Mouse (Mus musculus) myocyte (in vitro differentiated cells): ENCODE measurements at regions not wholly inside any gene's neighbourhood (a gene's known extent, or its start where the extent isn't known, plus 50 kb on each side); places are given as distances from the start of the nearest gene placed in this dataset.

Source experiments
- H3K27me3 ChIP-seq: one replicate; pipeline ENCODE4 v1.6.1; 2011; ENCODE audit not compliant: control insufficient read depth, insufficient read depth, insufficient read length
- H3K36me3 ChIP-seq: one replicate; pipeline ENCODE4 v1.6.1; 2011; ENCODE audit not compliant: control insufficient read depth, insufficient read depth
- H3K4me2 ChIP-seq: one replicate; pipeline ENCODE4 v1.6.1; 2011; ENCODE audit warnings: low read depth, control low read depth
- H3K4me3 ChIP-seq: one replicate; pipeline ENCODE4 v1.5.1; 2011; ENCODE audit warnings: mild to moderate bottlenecking, control low read depth, moderate library complexity
- H3K79me2 ChIP-seq: one replicate; pipeline ENCODE4 v1.6.1; 2011; ENCODE audit not compliant: control insufficient read depth, insufficient read depth
- H3ac ChIP-seq: one replicate; pipeline ENCODE4 v1.6.1; 2011; ENCODE audit not compliant: control insufficient read depth, insufficient read length
- CEBPB ChIP-seq: IDR thresholded peaks from 2 replicates; pipeline ENCODE4 v1.6.1; 2011; ENCODE audit warnings: mild to moderate bottlenecking, moderate library complexity; ENCODE audit not compliant: poor library complexity, insufficient read depth, severe bottlenecking
- E2F4 ChIP-seq: IDR thresholded peaks from one replicate; pipeline ENCODE4 v1.6.1; 2011; ENCODE audit warnings: mild to moderate bottlenecking, control low read depth, moderate library complexity; ENCODE audit not compliant: insufficient read depth
- MAX ChIP-seq: IDR thresholded peaks from one replicate; pipeline ENCODE4 v1.6.1; 2011; ENCODE audit warnings: low read depth, mild to moderate bottlenecking, control low read depth
- MYOD1 ChIP-seq, 3 experiments: IDR thresholded peaks; one replicate each; pipeline ENCODE4 v1.6.1; 2011; ENCODE audit warnings: control low read depth in 2 of 3, low read depth in 2 of 3, mild to moderate bottlenecking in 2 of 3, moderate library complexity in 1 of 3; ENCODE audit not compliant: insufficient read length in 2 of 3, control insufficient read depth in 1 of 3
- MYOG ChIP-seq, 3 experiments: IDR thresholded peaks; one replicate each; pipeline ENCODE4 v1.6.1; 2011; ENCODE audit warnings: control low read depth in 2 of 3, low read depth in 2 of 3, mild to moderate bottlenecking in 2 of 3; ENCODE audit not compliant: insufficient read length in 2 of 3, control insufficient read depth in 1 of 3, insufficient read depth in 1 of 3
- POLR2A ChIP-seq: IDR thresholded peaks from one replicate; pipeline ENCODE4 v1.6.1; 2011; ENCODE audit warnings: low read depth, mild to moderate bottlenecking, control low read depth, moderate library complexity; ENCODE audit not compliant: insufficient read length
- POLR2AphosphoS2 ChIP-seq: IDR thresholded peaks from one replicate; pipeline ENCODE4 v1.6.1; 2011; ENCODE audit warnings: low read depth, control low read depth; ENCODE audit not compliant: insufficient read length
- REST ChIP-seq: IDR thresholded peaks from one replicate; pipeline ENCODE4 v1.6.1; 2011; ENCODE audit warnings: mild to moderate bottlenecking, control low read depth, moderate library complexity; ENCODE audit not compliant: insufficient read depth, insufficient read length
- SRF ChIP-seq: IDR thresholded peaks from one replicate; pipeline ENCODE4 v1.6.1; 2011; ENCODE audit warnings: low read depth; ENCODE audit not compliant: control insufficient read depth, insufficient read length
- TCF12 ChIP-seq: IDR thresholded peaks from one replicate; pipeline ENCODE4 v1.6.1; 2011; ENCODE audit warnings: mild to moderate bottlenecking, control low read depth; ENCODE audit not compliant: poor library complexity, insufficient read depth, severe bottlenecking
- TCF3 ChIP-seq: IDR thresholded peaks from one replicate; pipeline ENCODE4 v1.6.1; 2011; ENCODE audit warnings: low read depth, control low read depth; ENCODE audit not compliant: insufficient read length
- USF1 ChIP-seq: IDR thresholded peaks from one replicate; pipeline ENCODE4 v1.6.1; 2011; ENCODE audit warnings: low read depth, mild to moderate bottlenecking, control low read depth, moderate library complexity

DNA sequence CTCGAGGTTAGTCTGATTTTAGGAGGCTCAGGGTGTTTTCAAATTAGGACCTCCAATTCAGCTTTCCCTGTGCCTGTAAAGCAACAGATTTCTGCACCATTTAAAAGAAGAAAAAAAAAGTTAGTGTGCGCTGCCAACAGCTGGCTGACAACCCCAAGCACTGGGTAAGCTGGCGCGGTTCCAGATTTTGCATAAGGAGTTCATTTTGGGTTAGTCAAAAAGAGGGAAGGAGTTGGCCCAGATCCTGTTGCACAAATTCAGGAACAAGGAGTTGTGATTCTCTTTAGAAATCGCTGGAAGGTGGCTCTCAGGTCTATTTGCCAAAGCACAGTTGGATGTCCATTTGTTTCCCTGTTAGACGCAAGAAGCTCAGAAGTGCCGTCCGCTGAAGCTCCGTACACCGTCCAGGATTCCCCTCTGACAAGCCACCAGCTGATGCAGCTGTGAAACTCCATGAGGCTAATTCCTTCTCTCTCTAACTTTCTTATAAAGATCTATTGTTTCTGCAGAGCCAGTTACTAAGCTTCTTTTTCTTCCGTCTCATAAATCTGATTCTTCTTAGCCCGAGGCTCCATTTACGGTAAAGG, 184.6 kb downstream of the Cand1 start:
- H3K4me2 ChIP-seq, result no peak overlapping the region
- no peak for TF ChIP-seq USF1
- TF ChIP-seq MYOD1 (IDR thresholded peaks at IDR 0.05; ENCODE audit: control insufficient read depth in 1 of 3, insufficient read length in 2 of 3, low read depth in 2 of 3), result no peak
- TF ChIP-seq MAX, result no peak
- TF ChIP-seq MYOG (IDR thresholded peaks at IDR 0.05; ENCODE audit: control insufficient read depth in 1 of 3, insufficient read depth in 1 of 3, insufficient read length in 2 of 3, low read depth in 2 of 3), result no peak
- TF ChIP-seq CEBPB, result no peak
- no peak for TF ChIP-seq POLR2AphosphoS2
- no peak for TF ChIP-seq SRF
- no peak for TF ChIP-seq REST
- TF ChIP-seq E2F4, result no peak
- TF ChIP-seq POLR2A, result no peak
- no peak for TF ChIP-seq TCF3
- TF ChIP-seq TCF12, result no peak

DNA sequence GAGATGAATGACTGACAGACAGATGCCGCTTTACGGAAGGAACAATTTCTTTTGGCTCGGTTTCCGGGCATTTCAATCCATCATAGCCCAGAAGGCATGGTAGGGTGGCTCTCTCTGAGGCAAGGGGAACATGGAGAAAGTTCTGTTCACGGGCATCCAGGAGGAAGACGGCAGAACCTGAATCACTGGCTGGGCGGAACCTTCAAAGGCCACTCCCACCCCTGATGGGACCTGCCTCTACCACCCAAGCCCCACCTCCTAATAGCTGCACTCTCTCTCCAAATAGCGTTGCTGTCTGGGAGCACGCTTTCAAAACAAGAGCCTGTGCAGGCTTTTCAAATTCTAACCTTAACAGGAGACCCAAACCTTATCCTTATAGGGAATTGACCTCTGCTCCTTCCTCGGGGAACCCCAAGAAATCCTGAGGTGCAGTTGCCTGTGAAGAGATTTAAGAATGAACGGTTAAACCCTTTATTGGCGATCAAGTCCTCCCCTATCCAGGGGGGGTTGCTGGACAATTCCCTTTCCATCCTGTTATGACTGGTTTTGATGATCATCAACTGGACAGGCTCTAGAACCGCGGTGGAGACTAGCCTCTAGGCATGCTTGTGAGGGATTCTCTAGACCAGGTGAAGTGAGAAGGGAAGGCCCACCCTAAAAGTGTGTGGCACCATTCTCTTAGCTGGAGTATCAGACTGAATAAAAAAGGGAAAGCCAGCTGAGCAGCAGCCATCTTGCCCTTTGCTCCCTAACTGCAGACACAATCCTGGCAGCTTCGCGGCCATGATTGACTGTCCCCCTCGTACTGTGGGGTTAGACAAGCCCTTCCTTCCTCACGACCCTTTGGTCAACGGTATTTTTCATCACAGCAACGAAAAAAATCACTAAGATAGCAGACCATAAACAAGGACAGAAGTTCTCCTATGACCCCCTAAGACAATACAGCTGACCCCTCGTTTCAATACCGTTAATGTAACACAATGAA, 184.5 kb upstream of the Dyrk2 start:
- no peaks in the 10 kb centered on the region for H3K79me2 ChIP-seq
- H3ac ChIP-seq, result no peak overlapping the region
- H3K36me3 ChIP-seq, result no peaks in the 10 kb centered on the region
- no peaks in the 10 kb centered on the region for H3K27me3 ChIP-seq
- TF ChIP-seq MAX (no peak), TCF12 (no peak), REST (no peak), USF1 (no peak), POLR2A (no peak), E2F4 (no peak), CEBPB (no peak), POLR2AphosphoS2 (no peak), SRF (no peak), TCF3 (no peak), MYOD1 (IDR thresholded peaks at IDR 0.05; ENCODE audit: control insufficient read depth in 1 of 3, insufficient read length in 2 of 3, low read depth in 2 of 3) (no peak), MYOG (IDR thresholded peaks at IDR 0.05; ENCODE audit: control insufficient read depth in 1 of 3, insufficient read depth in 1 of 3, insufficient read length in 2 of 3, low read depth in 2 of 3) (no peak)
- no peak overlapping the region for H3K4me2 ChIP-seq
- H3K4me3 ChIP-seq, result no peak overlapping the region

More for the DNA sequence above, 184.6 kb downstream of the Cand1 start:
- no peak overlapping the region for H3K4me3 ChIP-seq
- H3K27me3 ChIP-seq, result no peaks in the 10 kb centered on the region
- H3K79me2 ChIP-seq, result no peaks in the 10 kb centered on the region
- H3ac ChIP-seq, result no peak overlapping the region
- H3K36me3 ChIP-seq, result no peaks in the 10 kb centered on the region

DNA sequence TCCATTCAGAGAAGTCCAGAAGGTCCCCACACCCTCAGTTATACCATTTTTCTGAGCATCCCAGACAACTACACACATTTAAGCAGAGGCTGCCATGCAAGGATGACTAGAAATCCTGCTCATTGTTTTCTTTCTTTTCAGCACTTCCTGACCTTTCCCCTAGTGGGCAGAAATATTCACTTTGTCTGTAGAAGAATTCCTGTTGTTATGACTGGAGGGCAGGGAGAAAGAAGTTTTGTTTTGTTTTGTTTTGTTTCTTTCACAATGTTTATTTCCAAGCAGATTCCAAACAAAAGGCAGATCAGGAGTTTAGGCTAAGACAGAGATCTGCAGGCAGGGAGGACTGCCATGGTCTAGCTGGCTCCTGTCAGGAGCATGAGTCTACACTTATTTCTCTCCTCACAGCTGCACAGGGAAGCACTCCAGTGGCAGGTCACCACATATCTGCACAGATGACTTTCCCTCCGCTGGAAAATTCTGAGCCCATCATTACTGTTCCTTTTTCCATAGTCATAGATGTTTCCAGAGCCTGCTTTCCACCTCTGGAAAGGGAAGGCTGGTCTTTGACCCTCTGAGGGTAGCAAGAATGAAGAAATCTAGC, 182.5 kb upstream of the Dyrk2 start:
- H3K4me3 ChIP-seq, result no peak overlapping the region
- TF ChIP-seq USF1 (no peak), REST (no peak), CEBPB (no peak), MYOG (IDR thresholded peaks at IDR 0.05; ENCODE audit: control insufficient read depth in 1 of 3, insufficient read depth in 1 of 3, insufficient read length in 2 of 3, low read depth in 2 of 3) (no peak), POLR2AphosphoS2 (no peak)
- H3K27me3 ChIP-seq, result no peaks in the 10 kb centered on the region
- H3K79me2 ChIP-seq, result no peaks in the 10 kb centered on the region
- no peak overlapping the region for H3ac ChIP-seq
- H3K4me2 ChIP-seq, result no peak overlapping the region
- H3K36me3 ChIP-seq, result no peaks in the 10 kb centered on the region

GRCm38 (mm10) chr10:119051598-119051997, 181.6 kb upstream of the Dyrk2 start:
- Histone ChIP-seq H3K27me3 (no peaks in the 10 kb centered on the region), H3K36me3 (no peaks in the 10 kb centered on the region), H3K4me2 (no peak overlapping the region), H3ac (no peak overlapping the region), H3K4me3 (no peak overlapping the region), H3K79me2 (no peaks in the 10 kb centered on the region)
- TF ChIP-seq TCF3 (no peak), POLR2A (no peak), MAX (no peak), TCF12 (no peak), POLR2AphosphoS2 (no peak), CEBPB (no peak), E2F4 (no peak), REST (no peak), MYOG (IDR thresholded peaks at IDR 0.05; ENCODE audit: control insufficient read depth in 1 of 3, insufficient read depth in 1 of 3, insufficient read length in 2 of 3, low read depth in 2 of 3) (no peak), USF1 (no peak), SRF (no peak)
